Mouse (Mus musculus) spleen, adult 18-20 months (tissue): ENCODE results near the gene Parp16.
"Not testable (repeated sequence)": the region's sequence is repeated elsewhere in the genome, so short reads cannot be mapped to it uniquely, and the experiment has no call there.

Source experiments
- DNase-seq, 2 experiments: peaks; one replicate each; pipeline ENCODE4 v3.0.0; 2022; ENCODE audit warnings: mixed read lengths in 2 of 2

Parp16 gene

DNA sequence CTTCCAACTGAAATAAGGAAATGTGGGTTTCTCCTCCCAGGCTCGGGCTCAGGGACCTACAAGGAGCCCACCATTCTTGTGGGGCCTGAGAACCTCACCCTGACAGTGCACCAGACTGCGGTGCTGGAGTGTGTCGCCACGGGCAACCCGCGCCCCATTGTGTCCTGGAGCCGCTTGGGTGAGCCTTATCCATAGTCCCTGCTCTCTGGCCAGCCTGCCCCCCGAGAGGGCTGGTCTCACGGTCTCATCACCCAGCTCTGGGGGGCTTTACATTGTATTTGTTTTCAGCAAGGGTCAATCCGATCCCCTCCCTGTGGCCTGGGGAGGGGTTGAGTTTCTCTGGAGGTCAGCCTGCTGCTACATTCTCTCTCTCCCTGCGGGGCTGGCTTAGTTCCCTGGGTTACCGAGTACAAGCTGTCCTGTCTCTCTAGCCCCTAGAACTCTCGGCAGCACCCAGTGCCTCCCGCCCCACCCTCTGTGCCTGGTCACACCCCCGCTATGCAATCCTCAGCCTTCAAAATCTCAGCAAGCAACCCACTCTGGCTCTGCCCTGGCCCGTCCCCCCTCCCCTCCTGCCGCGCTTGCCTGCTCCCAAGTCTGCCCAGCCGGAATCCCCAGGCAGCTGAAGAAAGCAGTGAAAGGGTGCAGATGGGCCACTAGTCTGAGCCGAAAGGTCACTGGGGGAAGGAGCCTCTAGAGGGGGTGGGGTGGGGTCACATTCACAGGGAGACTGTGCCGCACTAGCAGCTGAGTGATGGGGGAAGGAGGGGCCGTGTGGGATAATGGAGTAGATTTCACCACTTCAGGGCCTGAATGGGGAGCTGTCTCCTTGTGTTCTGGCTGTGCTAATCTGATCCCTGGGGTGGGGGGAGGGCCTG lies 16.6 kb upstream of the Parp16 start:
- DNase-seq = no peak

DNA sequence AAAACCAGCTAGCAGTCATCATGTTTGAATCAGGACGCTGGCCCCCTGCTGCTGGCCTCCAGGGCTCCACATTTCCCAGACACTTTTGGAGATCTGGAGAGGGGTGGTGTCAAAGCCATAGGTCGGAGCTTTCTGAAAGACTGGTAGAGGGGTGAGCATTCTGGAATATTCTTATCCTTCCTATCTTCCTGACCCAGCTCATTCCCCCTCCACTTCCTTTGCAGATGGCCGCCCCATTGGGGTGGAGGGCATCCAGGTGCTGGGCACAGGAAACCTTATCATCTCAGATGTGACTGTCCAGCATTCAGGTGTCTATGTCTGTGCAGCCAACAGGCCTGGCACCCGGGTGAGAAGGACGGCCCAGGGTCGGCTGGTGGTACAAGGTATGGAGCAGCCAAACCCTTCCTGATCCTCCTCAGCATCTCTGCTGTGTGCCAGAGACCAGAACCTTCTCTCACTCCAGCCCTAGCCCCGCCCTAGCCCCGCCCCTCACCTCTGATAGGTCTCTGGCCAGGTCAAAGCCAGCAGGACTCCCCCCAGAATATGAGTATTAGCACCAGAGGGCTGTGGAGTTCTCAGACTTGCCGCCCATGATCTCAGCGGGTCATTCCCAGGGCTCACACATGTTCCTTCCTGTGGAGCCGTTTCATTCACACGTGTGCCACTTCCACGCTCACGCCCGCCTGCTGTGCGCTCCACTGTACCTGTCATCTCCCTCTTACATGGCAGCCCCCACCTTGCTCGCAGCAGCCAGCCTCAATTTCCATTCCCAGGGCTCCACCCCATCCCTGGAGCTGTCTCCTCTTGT lies 15.1 kb upstream of the Parp16 start:
- DNase-seq = no peak

DNA sequence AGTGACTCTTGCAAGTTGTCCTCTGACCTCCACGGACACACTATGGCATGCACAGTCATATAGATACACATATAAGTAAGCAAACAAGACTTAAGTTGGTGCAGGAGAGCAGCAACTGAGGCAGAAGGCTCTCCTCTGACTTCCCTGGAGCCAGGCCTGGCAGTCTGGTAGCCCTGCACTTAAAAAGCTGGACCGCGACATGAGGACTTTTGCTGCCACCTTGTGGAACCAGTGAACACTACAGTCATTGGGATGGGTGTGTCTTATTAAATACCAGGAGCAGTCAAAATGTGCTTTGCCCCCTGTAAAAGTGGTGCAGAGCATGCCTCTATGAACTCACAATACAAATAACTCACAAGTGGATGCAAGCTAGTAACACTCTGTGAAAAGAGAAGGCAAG lies 6.6 kb upstream of the Parp16 start:
- DNase-seq = peak; percentile 49 to 76

DNA sequence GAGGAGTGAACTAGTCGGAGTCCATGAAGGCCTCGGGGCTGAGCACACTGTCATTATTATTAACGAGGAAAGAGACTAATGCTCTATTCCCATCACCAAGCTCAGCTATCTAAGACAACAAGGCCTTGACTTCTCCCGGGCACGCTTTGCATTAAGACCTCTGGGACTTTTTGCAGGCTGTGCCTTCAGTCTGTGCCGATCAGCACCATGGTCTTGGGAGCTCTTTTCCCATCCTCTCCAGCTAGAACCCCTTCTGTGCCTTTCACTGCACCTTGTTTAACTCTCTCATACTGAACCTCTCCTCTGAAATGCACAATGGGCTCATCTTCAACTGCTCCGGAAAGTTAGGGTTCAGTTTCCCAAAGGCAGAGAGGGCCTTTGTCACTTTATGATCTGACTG lies 4.8 kb upstream of the Parp16 start:
- DNase-seq = no peak

DNA sequence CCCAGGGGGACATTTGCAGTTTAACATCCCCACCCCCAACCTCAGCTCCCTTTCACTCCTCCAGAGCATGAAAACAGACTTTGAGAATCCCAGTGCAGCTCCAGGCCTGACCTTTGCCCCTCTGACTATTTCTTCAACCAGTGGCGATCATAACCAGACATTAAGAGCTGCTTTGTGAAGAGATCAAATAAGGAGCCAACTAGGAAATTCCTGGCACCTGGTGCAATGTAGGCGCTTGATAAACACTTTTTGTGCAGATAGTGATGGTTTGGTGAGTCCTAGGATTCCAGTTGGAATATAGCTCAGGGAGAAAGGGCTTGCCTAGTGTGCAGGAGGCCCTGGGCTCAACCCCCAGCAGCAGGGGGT lies 3.8 kb upstream of the Parp16 start:
- DNase-seq = no peak

DNA sequence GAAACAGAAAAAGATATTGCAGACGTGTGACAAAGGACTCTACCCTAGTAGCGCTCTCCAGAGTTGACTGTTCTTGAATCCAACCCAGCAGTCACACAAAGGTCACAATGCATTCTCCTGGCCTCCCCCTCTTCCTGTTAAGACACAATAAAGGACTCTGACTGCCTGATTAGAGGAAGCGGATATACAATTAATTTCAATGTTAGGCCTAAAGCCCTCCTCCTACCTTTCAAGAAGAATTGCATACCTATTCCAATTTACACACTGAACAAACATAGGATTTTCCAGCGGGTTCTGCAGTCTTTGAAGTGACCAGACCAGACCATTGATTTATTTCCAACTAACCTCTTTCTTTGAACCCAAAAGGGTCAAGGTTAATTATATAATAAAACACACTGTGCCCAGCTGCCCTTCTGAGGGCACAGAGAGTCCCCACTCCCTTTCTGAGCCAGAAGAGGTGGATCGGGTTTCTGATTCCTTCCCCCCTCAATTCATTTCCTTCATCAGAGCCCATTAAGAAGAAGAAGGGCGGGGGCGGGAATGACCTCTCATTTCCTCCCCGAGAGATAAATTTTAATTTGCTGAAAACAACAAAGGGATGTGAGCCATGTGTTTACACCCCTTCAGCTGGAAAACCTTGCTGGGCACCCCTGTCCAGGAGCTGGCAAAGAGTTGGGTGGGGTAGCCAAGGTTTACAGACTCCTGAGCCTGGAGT lies 3.2 kb upstream of the Parp16 start:
- DNase-seq = no peak

DNA sequence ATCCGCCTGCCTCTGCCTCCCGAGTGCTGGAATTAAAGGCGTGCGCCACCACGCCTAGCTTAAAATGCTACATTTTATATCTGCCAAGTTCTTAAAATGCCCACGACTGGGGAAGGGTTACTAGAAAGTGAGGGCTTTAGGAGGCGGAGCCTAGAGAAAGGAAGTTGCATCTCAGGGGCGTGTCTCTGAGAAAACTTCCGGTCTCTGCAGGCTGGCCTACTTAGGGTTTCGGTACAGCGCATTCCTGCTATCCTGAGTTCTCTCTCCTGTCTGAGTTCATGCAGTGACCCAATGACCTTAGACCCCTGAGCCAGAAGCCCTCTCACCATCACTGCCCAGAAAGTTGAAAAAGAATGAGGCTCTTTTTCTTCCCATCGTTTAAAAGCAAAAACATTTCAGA lies 1.9 kb upstream of the Parp16 start:
- DNase-seq = no peak

DNA sequence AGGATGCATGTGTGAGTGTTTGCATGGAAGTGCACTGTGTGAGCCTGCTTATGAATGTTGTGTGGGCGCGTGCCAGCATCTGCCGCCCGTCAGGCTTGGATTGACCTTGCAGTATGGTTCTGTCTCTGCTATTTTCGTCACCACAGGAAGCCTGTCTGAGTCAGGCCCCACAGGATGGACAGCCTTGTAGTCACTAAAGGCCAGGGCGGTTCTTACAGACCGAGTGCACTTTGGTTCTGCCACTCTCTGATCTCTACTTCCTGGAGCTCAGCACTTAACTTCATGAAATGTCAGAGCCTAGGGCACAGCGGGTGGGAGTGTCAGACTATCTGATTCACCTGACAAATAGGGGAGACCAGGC lies 448 bp downstream of the Parp16 start:
- peak; percentile 25 to 29 for DNase-seq

DNA sequence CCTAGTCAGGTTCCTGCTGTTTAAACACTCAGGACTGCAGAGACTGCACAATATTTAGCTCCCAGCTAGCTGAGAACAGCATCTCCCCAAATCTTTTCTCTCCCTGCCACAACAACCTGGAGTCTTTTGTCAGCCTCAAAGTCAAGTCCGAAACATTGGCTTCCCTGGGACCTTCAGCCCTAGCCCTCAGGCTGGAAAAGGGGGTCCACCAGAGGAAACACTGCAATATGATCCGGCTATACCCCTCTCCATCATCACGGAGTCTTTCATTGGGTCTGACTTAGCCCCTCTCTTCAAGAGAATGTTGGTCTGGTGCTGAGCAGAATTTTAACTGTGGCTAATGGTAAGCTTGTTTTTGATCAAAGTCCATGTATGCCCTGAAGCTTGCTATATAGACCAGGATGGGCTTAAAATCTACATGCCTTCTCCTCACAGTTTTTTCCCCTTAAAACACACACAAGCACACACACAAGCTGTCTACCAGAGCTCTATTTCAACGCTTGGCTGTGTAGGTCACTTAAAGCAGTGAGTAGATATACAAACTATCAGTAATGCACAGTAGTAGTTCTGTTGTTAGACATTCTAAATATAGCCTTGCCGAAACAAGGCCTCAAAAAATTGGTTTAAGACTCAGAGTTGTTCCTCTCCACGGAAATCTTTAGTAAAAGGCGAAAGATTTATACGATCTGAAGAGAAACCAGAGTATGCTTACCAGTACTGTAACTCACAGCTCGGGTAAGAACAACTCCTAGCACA lies 1.0 kb downstream of the Parp16 start:
- no peak for DNase-seq

DNA sequence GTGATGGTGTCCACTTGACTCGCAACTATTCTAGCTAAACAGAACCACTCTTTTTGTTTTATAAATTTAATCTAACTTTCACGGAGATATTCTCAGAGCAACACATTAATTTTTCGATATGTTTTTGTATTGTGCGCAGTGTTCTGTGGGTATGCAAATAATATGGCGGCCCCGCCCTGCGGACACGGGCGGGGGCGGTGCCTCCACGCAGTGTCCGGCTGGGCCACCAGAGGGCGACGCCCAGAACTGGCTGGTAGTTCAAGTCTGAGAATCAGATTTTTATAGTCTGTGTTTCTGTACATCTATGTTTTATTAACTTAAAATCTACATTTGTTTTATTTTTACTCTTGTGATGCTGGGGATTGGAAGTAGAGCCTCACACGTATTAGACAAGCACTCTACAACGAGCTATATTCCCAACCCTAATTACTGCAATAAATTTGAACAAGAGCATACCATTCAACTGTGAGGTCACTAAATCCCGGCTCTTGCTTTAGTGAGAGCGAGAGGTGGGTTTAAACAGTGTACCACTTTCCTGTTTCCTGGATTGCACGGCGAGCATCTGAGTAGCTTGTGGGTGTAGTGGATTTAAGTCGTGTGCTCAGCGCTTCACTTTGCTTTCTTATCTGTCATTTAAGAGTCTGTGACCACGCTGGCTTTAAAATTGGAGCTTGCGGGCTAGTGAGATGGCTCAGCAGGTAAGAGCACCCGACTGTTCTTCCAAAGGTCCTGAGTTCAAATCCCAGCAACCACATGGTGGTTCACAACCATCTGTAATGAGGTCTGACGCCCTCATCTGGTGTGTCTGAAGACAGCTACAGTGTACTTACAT lies 1.8 kb downstream of the Parp16 start:
- DNase-seq = peak; percentile 88 to 97

DNA sequence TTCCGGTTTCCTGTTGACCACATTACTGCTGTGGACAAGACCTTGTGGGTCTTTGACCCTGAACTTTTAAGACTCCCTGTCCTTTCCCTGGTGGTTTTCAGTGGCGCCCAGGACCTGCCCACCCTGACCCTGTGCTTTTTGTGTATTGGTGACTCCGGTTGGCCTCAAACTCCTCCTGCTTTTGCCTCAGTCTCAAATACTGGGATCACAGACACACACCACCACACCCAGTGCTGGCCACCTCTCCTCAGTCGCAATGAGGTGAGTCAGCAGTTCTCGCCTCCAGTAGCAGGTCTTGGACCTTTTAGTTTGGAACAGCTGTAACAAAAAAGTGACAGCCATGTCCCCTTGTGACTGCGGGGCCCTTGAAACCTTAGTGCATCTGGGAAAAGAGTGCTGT lies 2.7 kb downstream of the Parp16 start:
- no peak for DNase-seq

DNA sequence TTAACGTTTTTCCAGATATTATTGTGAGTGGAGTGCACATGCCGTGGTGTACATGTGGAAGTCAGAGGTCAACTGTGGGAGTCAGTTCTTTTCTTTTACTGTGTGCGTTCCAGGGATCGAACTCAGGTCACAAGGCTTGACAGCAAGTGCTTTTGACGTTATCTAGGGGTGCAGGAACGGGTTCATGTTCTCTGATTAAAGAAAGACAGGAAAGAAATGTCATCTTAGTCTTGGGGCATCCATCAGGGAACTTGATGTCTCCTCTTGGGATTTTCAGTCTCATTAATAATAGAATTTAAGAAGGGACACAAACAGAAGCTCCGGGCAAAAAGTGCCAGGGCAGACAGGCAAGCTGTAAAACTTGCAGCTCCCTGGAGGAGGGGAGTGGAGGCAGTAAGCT lies 4.6 kb downstream of the Parp16 start:
- no peak for DNase-seq

DNA sequence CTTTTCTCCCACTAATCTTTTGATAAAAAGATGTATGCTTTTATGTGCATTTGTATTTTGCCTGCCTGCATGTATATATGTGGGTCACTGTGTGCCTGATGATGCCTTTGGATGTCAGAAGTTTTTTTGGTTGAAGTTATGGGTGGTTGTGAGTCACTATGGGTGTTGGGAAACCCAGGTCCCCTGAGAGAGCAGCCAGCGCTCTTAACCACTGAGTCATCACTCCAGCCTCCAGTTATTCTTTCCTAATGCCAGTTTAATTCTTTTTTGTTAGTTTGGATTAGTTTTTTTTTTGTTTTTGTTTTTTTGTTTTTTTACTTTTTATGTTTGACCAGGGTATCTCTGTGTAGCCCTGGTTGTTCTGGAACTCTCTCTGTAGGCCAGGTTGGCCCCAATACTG lies 5.5 kb downstream of the Parp16 start:
- DNase-seq = no peak

DNA sequence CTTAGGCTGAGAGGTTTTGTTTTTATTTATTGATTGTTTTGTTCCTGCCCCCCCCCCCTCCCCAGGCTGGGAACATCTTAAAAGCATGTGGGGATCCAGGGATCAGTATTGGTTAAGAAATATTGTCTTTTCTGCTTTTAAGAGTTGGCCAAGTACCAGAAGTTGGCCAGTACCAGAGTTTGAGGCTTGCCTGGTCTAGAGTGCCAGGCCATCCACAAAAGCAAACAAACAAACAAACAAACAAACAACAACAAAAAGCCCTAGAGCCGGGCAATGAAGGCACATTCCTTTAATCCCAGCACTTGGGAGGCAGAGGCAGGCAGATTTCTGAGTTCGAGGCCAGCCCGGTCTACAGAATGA lies 5.8 kb downstream of the Parp16 start:
- no peak for DNase-seq

DNA sequence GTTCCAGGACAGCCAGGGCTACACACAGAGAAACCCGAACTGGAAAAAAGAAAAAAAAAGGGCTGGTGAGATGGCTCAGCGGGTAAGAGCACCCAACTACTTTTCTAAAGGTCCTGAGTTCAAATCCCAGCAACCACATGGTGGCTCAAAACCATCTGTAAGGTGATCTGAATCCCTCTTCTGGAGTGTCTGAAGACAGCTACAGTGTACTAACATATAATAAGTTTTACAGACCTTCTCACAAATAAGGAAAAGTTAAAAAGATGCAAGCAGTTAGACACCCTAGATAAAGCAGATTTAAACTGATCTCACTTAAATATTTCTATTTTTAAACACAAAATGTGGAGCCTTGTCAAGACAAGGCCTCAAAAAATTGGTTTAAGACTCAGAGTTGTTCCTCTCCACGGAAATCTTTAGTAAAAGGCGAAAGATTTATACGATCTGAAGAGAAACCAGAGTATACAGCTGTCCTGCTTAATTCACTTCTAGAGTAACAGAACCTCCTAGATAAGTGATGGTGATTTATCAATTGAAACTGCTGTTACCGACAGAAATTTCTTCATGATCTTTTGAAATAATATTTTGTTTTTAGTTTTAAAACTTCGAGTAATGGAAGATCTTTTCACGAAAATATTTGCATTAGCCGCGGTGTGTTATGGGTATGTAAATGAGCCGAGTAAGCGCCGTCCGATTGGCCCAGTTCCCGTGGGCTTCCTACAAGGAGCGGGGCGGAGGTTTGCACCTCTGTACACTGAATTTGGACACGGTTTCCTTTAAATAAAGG lies 6.4 kb downstream of the Parp16 start:
- peak; percentile 56 to 73 for DNase-seq

DNA sequence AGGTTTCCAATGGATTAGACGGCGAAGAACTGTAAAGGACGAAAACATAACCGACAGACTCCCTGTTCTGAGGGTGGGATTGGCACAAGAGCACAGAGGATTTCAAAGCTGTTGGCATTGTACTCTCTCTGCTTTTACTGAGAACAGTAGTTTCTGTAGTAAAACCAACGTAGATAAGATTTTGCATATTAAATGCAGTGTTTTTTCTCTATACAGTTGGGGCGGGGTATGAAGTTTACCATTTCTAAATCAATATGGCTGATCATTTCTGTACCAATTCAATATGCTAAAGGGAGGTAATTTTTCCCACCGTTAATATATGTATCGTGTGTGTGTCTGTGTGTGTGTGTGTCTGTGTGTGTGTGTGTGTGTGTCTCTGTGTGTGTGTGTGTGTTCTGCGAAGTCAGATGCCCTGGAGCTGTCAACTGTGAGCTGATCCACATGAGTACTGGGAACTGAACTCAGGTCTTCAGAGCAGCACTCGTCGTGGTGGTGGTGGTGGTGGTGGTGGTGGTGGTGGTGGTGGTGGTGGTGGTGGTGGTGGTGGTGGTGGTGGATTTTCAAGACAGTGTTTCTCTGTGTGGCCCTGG lies 7.1 kb downstream of the Parp16 start:
- no peak for DNase-seq

DNA sequence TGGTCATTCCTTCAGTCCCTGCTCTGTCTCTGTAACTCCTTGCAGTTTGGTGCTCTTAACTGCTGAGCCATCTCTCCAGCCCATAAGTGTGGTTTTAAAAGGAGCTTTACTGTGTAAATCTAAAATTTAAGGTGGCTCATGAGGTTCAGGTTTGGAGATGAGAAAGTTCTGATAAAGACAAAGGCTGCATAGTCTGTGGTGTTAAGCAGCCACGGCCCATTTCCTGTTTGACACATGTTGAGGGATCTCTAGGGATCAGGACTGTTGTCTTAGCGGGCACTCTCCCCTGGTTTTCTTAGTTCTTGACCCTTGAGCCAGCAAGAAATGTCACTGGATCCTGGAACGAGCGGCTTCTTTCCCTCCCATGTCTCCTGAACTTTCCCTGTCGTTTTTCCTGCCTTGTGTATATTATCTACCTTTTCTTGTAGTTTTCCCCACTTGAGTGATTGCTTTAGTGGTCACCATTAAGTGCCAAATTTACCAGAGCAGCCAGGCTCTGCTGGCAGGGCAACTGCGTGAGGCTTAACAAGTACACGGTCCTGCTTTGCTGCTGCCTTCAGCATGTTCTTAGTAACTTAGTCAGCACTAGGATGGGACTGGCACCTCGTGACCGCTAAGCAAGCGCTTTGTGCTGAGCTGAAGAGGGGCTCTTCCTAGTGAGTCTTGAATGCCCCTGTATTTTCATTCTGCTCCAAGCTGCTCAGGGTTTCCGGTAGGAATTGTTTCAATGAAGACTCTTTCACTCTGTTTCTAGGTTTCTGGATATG lies 10.1 kb downstream of the Parp16 start:
- no peak for DNase-seq

DNA sequence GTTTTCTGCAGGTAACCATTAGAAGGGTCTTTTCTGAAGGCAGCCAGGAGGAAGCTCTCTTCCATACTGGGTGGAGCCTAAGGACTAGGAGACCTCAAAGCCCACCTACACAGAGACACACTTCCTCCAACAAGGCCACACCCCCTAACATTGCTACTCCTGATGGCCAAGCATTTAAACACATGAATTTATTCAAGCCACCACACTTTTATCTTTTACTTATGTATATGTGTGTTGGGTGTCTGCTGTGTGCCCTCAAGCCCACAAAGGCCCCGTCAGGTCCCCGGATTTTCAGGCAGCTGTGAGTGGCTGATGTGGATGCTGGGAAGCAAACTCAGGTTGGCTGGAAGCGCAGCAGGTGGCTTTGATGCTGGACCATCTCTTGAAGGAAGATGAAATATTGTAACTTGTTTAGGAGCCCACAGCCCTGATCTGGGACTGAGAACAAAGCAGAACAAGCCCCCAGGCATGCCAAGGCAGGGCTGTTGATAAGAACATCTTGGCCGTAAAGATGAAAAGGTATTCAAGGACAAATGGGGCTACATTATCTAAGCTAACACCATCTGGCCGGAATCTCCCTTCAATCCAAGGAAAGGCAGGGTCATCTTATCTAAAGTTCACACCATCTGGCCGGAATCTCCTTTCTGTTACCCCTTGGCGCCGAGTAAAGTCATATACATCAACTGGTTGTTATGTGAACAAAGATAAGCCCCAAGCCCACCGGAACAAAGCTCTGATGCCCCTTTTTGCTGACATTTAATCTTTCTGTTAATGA lies 12.1 kb downstream of the Parp16 start:
- not testable (repeated sequence) for DNase-seq
